Mouse (Mus musculus): Measurements from ENCODE around the gene Pigl.
"Not testable (repeated sequence)": the region's sequence is repeated elsewhere in the genome, so short reads cannot be mapped to it uniquely, and the experiment has no call there.

Pigl gene

GRCm38 (mm10) chr11:62467289-62467688, 9.0 kb downstream of the Pigl start:
- in situ Hi-C loops (cut with MboI, MseI) = not testable (repeated sequence)

- in situ Hi-C loops (cut with MboI, MseI) = no loop called here
Observed at GRCm38 (mm10) chr11:62470451-62470850, 12.2 kb downstream of the Pigl start.

- in situ Hi-C loops (cut with MboI, MseI) = no loop called here
Observed at GRCm38 (mm10) chr11:62473516-62473915, 15.3 kb downstream of the Pigl start.

DNA sequence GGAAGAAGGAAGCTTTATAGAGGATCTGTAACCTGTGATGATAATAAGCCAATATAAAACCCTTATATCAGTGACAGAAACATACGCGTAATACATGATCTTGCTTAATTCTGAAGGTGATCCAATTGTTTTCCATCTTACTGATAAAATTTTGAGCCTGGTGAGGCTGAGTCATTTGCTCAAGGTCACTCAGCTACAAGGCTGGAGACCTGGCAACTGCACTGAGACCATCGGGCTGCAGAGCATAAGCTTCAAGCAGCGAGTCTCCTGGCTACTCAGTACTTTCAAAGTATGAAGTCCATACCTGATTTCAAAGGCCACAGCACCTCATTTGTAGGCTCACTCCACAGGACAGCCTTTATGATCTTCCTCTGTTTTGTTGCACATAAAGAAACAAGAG, 17.9 kb downstream of the Pigl start:
- in situ Hi-C loops (cut with MboI, MseI) = no loop called here

- in situ Hi-C loops (cut with MboI, MseI) = no loop called here
Observed at GRCm38 (mm10) chr11:62478931-62479330, 20.7 kb downstream of the Pigl start.

DNA sequence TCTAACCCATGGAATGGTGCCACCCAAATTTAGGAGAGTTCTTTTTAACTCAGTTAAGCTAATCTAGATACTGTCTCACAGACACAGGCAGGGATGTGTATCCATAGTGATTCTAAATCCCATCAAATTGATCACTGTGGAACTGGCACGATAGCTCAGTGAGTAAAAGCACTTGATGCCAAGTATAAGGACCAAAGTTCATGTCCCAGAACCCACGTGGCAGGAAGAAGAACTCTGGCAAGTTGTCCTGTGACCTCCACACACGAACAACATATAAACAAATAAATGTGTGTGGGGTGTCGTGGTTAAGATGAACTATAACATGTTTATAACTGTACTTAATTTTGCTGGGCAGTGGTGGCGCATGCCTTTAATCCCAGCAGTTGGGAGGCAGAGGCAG, 21.3 kb downstream of the Pigl start:
- in situ Hi-C loops (cut with MboI, MseI) = no loop called here

GRCm38 (mm10) chr11:62486949-62487348, 28.7 kb downstream of the Pigl start:
- in situ Hi-C loops (cut with MboI, MseI) = no loop called here

DNA sequence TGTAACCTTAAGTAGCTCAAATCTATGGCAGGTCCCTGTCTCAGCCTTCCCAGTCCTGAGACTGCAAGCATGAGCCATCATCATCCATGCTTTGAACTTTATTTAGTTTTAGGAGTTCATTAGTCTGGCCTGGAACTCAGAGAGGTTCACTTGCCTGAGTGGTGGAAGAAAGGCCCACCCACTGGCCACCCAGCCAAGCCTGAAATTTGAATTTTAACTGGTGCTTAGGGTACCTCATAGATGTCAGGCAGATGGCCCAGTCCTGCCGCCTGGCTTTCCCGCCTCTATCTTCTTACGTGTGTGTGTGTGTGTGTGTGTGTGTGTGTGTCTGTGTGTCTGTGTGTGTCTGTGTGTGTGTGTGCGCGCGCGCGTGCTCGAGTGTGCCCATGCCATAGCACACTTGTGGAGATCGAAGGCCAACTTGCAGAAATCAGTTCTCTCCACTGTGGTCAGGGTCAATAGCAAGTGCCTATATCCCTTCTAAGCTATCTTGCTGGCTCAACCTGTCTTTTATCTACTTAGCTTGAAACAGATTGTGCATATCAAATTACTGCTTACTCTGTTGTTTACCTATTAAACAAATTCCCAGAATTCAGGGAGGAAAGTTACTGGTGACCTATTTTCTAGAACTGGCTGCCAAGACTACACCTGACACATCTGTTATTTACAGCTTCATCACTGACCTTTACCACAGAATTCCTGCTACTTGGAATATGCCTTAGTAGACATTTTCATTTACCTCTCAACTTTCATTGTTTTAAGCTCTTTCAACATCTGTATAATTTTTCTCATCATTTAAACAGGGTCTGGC, 29.5 kb downstream of the Pigl start:
- in situ Hi-C loops (cut with MboI, MseI) = no loop called here

DNA sequence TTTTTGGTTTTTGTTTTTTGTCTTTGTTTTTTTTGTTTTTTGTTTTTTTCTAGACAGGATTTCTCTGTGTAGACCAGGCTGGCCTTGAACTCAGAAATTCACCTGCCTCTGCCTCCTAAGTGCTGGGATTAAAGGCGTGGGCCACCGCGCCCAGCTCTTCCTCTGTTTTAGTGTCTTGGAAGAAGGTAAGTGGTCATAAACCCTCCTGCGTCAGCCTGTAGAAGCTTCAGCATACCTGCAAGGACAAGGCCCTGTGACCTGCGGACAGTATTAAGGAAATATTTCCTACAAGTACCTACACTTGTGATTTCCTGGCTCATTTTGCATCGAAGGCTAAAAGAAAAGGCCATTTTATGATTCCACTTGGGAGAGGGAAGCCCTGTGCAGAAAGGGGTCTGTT, 35.4 kb downstream of the Pigl start:
- in situ Hi-C loops (cut with MboI, MseI) = no loop called here

DNA sequence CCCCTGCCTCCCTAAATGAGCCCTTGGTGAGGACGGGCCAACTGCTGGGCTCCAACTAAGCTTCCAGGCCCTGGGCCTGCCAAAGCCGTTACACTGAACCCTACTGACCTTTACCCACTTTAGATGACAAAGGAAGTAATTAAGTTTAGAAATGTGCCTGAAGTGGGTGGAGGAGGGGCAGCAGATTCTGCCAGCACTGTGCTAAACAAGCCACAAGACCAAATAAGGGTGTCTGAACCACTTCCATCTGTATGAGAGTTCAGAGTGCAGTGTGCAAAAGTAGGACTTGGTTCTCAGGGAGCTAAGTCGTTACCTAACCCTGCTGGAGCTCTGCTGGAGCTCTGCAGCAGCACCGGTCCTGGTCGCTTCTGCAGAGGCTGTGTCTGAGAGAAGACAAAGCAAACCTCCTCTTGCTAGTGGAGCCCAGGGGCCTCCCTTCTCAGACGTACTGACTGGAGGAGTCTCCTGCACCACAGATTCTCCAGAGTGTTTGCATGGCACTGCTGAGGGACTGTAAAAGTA, 36.6 kb downstream of the Pigl start:
- in situ Hi-C loops (cut with MboI, MseI) = no loop called here

- in situ Hi-C loops (cut with MboI, MseI) = no loop called here
Observed at GRCm38 (mm10) chr11:62495276-62495801, 37.1 kb downstream of the Pigl start.

- in situ Hi-C loops (cut with MboI, MseI) = no loop called here
Observed at GRCm38 (mm10) chr11:62496151-62496715, 38.0 kb downstream of the Pigl start.

- in situ Hi-C loops (cut with MboI, MseI) = no loop called here
Observed at GRCm38 (mm10) chr11:62497181-62497580, 38.9 kb downstream of the Pigl start.

DNA sequence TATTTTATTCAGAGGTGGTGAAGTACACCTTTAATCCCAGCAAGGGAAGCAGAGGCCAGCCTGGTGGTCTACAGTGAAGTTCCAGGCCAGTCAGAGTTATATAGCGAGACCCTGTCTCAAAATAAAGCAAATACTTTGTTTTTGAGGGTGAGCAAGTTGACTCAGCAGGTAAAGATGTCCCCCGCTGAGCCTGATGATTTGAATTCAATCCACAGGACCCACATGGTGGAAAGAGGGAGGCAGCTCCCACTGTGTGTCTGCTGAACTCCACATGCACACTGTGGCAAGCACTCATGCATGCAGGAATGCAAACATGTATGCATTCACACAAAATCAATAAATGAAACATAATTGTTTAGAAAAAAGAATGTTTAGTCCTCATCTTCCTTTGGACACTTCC, 40.5 kb downstream of the Pigl start:
- in situ Hi-C loops (cut with MboI, MseI) = no loop called here

DNA sequence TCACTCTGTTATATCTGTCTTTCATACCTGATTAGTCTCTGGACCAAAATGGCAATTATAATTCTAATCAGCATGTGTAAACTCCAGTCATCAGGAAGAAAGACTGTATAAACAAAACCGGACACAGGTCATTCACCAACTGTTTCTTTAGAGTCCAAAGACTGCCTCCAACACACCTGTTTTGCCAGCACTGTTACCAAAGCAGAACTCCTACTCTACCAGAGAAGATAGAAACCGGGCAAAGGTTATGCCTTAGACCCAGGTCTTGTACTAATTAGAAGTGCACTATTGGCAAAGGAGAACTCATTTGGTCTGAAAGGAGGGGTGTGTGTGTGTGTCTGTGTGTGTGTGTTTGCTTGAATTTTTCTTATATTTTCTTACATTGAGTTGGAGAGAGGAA, 42.3 kb downstream of the Pigl start:
- in situ Hi-C loops (cut with MboI, MseI) = loop anchor here (5.0 kb wide), 1 partner anchor 38 kb away; no protein-coding TSS in a partner anchor

DNA sequence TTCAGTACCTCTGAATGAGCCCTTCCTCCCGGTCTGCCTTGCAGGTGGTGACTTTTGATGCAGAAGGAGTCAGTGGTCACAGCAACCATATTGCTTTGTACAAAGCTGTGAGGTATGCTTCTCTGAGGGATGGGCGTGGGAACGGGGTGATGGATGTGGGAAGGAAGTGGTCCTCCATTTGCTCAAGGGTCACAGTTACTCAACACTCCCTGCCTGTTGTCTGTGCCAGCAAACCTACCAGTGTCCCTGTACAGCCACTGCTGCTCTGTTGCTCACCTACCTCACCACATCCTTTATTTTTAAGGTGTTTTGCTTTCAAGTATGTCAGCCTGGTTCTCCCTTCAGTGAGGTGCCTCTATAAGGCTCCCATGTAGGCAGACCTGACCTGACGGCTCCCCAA, 49.4 kb downstream of the Pigl start:
- in situ Hi-C loops (cut with MboI, MseI) = no loop called here

DNA sequence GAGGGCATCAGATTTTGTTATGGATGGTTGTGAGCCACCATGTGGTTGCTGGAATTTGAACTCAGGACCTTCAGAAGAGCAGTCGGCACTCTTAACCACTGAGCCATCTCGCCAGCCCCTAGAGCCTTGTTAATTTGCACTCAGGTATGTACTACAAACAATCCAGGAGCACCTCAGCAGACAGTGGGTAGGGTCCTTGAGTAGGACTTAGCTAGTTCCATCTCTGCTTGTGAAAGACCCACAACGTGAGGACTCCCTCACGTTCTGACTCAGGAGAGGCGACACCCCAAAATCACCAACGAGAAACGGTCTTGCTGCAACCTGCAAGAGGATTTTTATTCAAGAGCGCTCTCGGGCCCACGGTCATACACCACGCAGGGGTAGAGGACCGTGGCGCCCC, 50.1 kb downstream of the Pigl start:
- in situ Hi-C loops (cut with MboI, MseI) = not testable (repeated sequence)

GRCm38 (mm10) chr11:62508816-62509215, 50.6 kb downstream of the Pigl start:
- in situ Hi-C loops (cut with MboI, MseI) = not testable (repeated sequence)

DNA sequence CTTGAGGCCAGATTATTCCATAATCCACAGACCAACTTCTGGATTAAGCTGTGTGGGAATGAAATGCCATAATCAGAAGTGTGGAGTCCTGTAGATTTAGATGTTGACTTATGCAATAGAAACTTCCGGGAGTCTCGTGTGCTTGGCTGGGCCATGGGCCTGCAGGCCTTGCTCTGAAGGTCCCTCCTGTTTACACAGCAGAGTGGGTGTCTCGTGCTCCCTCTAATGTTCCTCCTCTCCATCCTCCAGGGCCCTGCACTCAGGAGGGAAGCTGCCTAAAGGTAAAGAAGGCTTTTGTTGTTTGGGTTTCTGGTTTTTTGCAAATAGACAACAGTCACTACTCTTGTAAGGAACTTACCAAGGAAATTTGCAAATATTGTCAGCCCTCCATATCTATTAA, 51.3 kb downstream of the Pigl start:
- in situ Hi-C loops (cut with MboI, MseI) = no loop called here

DNA sequence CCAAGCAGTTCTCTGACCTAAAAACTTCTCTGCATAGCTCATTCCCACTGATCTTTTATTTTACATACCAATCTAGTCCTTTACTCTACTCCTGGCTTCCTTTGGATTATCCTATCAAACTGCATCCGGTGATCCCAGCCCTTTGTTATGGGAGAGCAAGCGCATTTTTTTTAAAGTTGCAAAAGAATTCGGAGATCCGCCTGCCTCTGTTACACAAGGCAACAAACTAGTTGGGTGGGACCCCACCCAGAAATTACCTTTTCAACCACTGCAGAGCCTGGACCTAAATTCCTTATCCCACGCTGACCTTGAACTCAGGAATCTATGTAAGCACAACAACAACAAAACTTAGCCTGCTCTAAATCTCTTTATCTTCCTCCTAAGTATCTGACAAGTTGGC, 52.7 kb downstream of the Pigl start:
- in situ Hi-C loops (cut with MboI, MseI) = loop anchor here (10.0 kb wide), 1 partner anchor 544 kb away; no protein-coding TSS in a partner anchor

DNA sequence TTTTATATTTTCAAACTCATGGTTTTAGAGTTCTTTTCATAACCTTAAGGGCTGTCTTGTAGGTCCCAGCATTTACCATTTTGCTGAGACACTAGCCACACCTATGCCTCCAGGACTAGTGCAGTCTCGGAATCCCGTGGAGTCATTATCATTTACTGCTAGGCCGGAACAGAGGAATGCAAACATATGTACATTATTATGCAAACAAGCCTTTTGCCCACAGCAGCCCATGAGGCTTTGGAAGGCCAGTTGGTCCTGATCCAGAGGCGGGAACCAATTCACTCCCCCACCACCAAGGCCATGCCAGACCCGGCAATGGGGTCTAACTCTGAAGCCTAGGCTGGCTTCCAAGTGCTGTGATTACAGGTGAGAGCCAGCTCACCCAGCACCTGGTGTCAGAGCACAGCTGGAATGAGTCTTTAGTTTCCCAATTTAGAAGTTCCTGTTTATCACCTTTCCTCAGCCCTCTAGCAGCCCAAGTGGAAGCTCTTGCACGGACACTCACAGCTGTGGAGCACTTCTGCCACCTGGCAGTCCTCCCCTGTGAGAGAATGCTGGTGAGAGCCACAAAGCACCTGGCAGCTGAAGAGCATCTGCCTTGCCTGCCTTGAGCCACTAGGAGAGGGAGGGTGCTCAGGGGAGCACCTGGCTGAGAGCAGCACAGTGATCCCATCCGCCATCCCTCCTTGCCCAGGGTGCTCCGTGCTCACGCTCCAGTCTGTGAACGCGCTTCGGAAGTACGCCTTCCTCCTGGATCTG, 53.4 kb downstream of the Pigl start:
- in situ Hi-C loops (cut with MboI, MseI) = loop anchor here (10.0 kb wide), 1 partner anchor 543 kb away; no protein-coding TSS in a partner anchor

DNA sequence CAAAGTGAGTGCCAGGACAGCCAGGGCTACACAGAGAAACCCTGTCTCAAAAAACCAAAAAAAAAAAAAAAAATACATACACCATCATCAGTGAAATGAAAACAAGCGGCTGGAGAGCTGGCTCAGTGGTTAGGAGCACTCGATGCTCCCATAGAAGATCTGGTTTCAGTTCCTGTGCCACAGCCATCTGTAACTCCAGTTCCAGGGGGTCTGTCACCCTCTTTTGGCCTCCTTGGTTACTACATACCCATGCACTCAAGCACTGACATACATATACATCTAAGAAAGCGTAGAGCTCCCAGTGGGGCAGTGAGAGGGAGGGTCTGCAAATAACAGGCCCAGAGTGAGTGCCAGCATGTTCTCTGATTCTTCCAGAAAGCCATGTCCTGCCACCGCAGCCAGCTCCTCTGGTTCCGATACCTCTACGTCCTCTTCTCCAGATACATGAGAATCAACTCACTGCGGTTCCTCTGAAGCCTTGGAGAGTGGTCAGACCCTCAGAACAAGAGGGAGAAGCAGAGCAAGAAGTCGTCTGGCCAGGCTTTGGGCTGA, 54.3 kb downstream of the Pigl start:
- in situ Hi-C loops (cut with MboI, MseI) = loop anchor here (10.0 kb wide), 1 partner anchor 542 kb away; no protein-coding TSS in a partner anchor

All from regulatory T cell (primary cell).